9 mouse cellular contexts compared by ENCODE assay signal in genomic region chr13:81136652-81137422, GRCm38 (mm10).
DNase-seq lines count a peak whose midpoint lies in the region; ATAC-seq and TF ChIP-seq lines count a peak whose summit lies in the region.
"Had no signal": no experiment of that assay in that cellular context is flagged by ENCODE, and none has a peak within 500 bp of the region (broad histone marks: within the 10 kb centered on the region; RNA-seq: fewer than 3 reads in every experiment).

No protein-coding gene starts in this region.

- H3K4me1 ChIP-seq in midbrain, embryonic 15.5 days = no peaks in the 10 kb centered on the region
- H3K4me1 ChIP-seq in midbrain, embryonic 10.5 days = peaks cover 23% of the 10 kb centered on the region
- H3K4me1 ChIP-seq in brown adipose tissue, adult 24 weeks (ENCODE audit: control insufficient read depth, insufficient read depth, insufficient read length, low read length) = peaks cover 12% of the 10 kb centered on the region
- H3K4me1 ChIP-seq in heart, embryonic 16.5 days (ENCODE audit: control insufficient read depth, insufficient read depth, low read length) = peaks cover 27% of the 10 kb centered on the region
- H3K4me1 ChIP-seq in hindbrain, embryonic 12.5 days = no peaks in the 10 kb centered on the region; the same call in 1 of the 2 replicates

- no peaks in the 10 kb centered on the region for H3K9me3 ChIP-seq in midbrain, embryonic 15.5 days
- H3K9me3 ChIP-seq in midbrain, embryonic 10.5 days (replicated peaks) = no peaks in the 10 kb centered on the region
- no peaks in the 10 kb centered on the region for H3K9me3 ChIP-seq in heart, embryonic 16.5 days (replicated peaks; ENCODE audit: control insufficient read depth, low read length)
- no peaks in the 10 kb centered on the region for H3K9me3 ChIP-seq in hindbrain, embryonic 12.5 days (replicated peaks)
- H3K9me3 ChIP-seq: limb, embryonic 13.5 days had no signal

- H3K36me3 ChIP-seq in midbrain, embryonic 15.5 days (replicated peaks) = no peaks in the 10 kb centered on the region
- H3K36me3 ChIP-seq in midbrain, embryonic 10.5 days = no peaks in the 10 kb centered on the region
- no peaks in the 10 kb centered on the region for H3K36me3 ChIP-seq in heart, embryonic 16.5 days (ENCODE audit: control insufficient read depth, insufficient read depth)
- no peaks in the 10 kb centered on the region for H3K36me3 ChIP-seq in hindbrain, embryonic 12.5 days
- H3K36me3 ChIP-seq: limb, embryonic 13.5 days had no signal

- peak; percentile 41; the same call in 1 of the 2 replicates for ATAC-seq in midbrain, embryonic 15.5 days (replicated peaks)
- no peak for ATAC-seq in heart, embryonic 16.5 days (replicated peaks; ENCODE audit: extremely low read depth, insufficient read depth, low FRiP score)
- ATAC-seq in megakaryocyte progenitor cell, adult 5-6 weeks (replicated peaks; ENCODE audit: poor library complexity) = peak; percentile 83
- ATAC-seq in hindbrain, embryonic 12.5 days (ENCODE audit: low FRiP score) = no peak

- 72% methylated on average over 11 of the region's 11 CpGs for WGBS in midbrain, embryonic 15.5 days
- WGBS in midbrain, embryonic 10.5 days = 86% methylated on average over 11 of the region's 11 CpGs
- 28% methylated on average over 11 of the region's 11 CpGs for WGBS in heart, embryonic 16.5 days
- WGBS in hindbrain, embryonic 12.5 days = 83% methylated on average over 11 of the region's 11 CpGs

- no peaks in the 10 kb centered on the region for H3K27me3 ChIP-seq in midbrain, embryonic 15.5 days (replicated peaks)
- H3K27me3 ChIP-seq in midbrain, embryonic 10.5 days (ENCODE audit: low read depth, poor library complexity, severe bottlenecking) = no peaks in the 10 kb centered on the region
- H3K27me3 ChIP-seq in heart, embryonic 16.5 days (ENCODE audit: control insufficient read depth, insufficient read depth, low read length) = no peaks in the 10 kb centered on the region
- no peaks in the 10 kb centered on the region for H3K27me3 ChIP-seq in hindbrain, embryonic 12.5 days
- H3K27me3 ChIP-seq: limb, embryonic 13.5 days had no signal

- no peak for TF ChIP-seq CTCF in layer of hippocampus, adult 2 months (conservative IDR thresholded peaks at IDR 0.05)

- no peak for DNase-seq in midbrain, embryonic 10.5 days (ENCODE audit: low spot score)
- peak in 1 of 2 experiments; percentile 46 for DNase-seq in layer of hippocampus, adult 2 months (ENCODE audit: low spot score in 2 of 2)
- DNase-seq in embryo, embryonic 9.5 days (ENCODE audit: extremely low spot score) = no peak

- no peak overlapping the region for H3K27ac ChIP-seq in midbrain, embryonic 15.5 days
- H3K27ac ChIP-seq in midbrain, embryonic 10.5 days (replicated peaks) = no peak overlapping the region
- peak overlapping the region; percentile 79 for H3K27ac ChIP-seq in brown adipose tissue, adult 24 weeks (replicated peaks; ENCODE audit: low read depth, low read length)
- H3K27ac ChIP-seq in heart, embryonic 16.5 days (ENCODE audit: low read length) = peak overlapping the region; percentile 64
- peak overlapping the region; percentile 67 for H3K27ac ChIP-seq in layer of hippocampus, adult 2 months
- no peak overlapping the region for H3K27ac ChIP-seq in hindbrain, embryonic 12.5 days
- H3K27ac ChIP-seq: limb, embryonic 13.5 days had no signal

- no peak overlapping the region for H3K9ac ChIP-seq in midbrain, embryonic 15.5 days
- H3K9ac ChIP-seq in heart, embryonic 16.5 days (ENCODE audit: low read length) = 0 out of 2 replicates have a peak overlapping the region, but pooled peaks have one; percentile 11
- no peak overlapping the region for H3K9ac ChIP-seq in hindbrain, embryonic 12.5 days
- H3K9ac ChIP-seq: limb, embryonic 13.5 days had no signal

- H3K4me3 ChIP-seq in midbrain, embryonic 15.5 days = no peak overlapping the region
- no peak overlapping the region for H3K4me3 ChIP-seq in midbrain, embryonic 10.5 days
- H3K4me3 ChIP-seq in brown adipose tissue, adult 24 weeks (ENCODE audit: insufficient read depth, low read depth, low read length) = peak overlapping the region; percentile 36; the same call in 1 of the 2 replicates
- no peak overlapping the region for H3K4me3 ChIP-seq in heart, embryonic 16.5 days (ENCODE audit: low read length)
- no peak overlapping the region for H3K4me3 ChIP-seq in layer of hippocampus, adult 2 months
- no peak overlapping the region for H3K4me3 ChIP-seq in hindbrain, embryonic 12.5 days
- H3K4me3 ChIP-seq: limb, embryonic 13.5 days had no signal

- no peak overlapping the region for H3K4me2 ChIP-seq in midbrain, embryonic 15.5 days
- H3K4me2 ChIP-seq in heart, embryonic 16.5 days (ENCODE audit: low read depth, low read length) = peak overlapping the region; percentile 12; the same call in 1 of the 2 replicates
- H3K4me2 ChIP-seq in hindbrain, embryonic 12.5 days (replicated peaks) = no peak overlapping the region

Comparison
In these comparisons a context has a peak if more than half of its experiments do, and no peak if none do; other contexts are left out.
1. ATAC-seq: peak in midbrain, embryonic 15.5 days (single experiment) and megakaryocyte progenitor cell, adult 5-6 weeks (single experiment); none in heart, embryonic 16.5 days (single experiment) and hindbrain, embryonic 12.5 days (single experiment).
2. H3K27ac ChIP-seq: peak in brown adipose tissue, adult 24 weeks (single experiment), heart, embryonic 16.5 days (single experiment) and layer of hippocampus, adult 2 months (single experiment); none in midbrain, embryonic 15.5 days (single experiment), midbrain, embryonic 10.5 days (single experiment) and hindbrain, embryonic 12.5 days (single experiment).